Mouse (Mus musculus) liver, adult (tissue): ENCODE data around the gene Inpp5a.

Source experiments
- GATA4 ChIP-seq: IDR thresholded peaks from 2 replicates; pipeline ENCODE4 v1.6.1; 2014; ENCODE audit warnings: mild to moderate bottlenecking, low read length; ENCODE audit not compliant: insufficient replicate concordance

Inpp5a gene

GRCm38 (mm10) chr7:139386933-139387690 lies 1.8 kb upstream of the Inpp5a start:
- no peak for TF ChIP-seq GATA4

GRCm38 (mm10) chr7:139387921-139388669 lies 814 bp upstream of the Inpp5a start:
- TF ChIP-seq GATA4, result no peak

- TF ChIP-seq GATA4, result no peak
Observed at GRCm38 (mm10) chr7:139389213-139389761, 378 bp downstream of the Inpp5a start.

GRCm38 (mm10) chr7:139390380-139390779 lies 1.5 kb downstream of the Inpp5a start:
- TF ChIP-seq GATA4, result no peak

- TF ChIP-seq GATA4, result no peak
Observed at GRCm38 (mm10) chr7:139390926-139391325, 2.0 kb downstream of the Inpp5a start.

- no peak for TF ChIP-seq GATA4
Observed at GRCm38 (mm10) chr7:139391691-139392090, 2.8 kb downstream of the Inpp5a start.

GRCm38 (mm10) chr7:139392106-139392505 lies 3.2 kb downstream of the Inpp5a start:
- no peak for TF ChIP-seq GATA4

GRCm38 (mm10) chr7:139392691-139393235 lies 3.9 kb downstream of the Inpp5a start:
- no peak for TF ChIP-seq GATA4

GRCm38 (mm10) chr7:139397521-139397920 lies 8.6 kb downstream of the Inpp5a start:
- no peak for TF ChIP-seq GATA4

- no peak for TF ChIP-seq GATA4
Observed at GRCm38 (mm10) chr7:139398111-139398510, 9.2 kb downstream of the Inpp5a start.

GRCm38 (mm10) chr7:139398530-139399021 lies 9.7 kb downstream of the Inpp5a start:
- no peak for TF ChIP-seq GATA4

- TF ChIP-seq GATA4, result no peak
Observed at GRCm38 (mm10) chr7:139399572-139399971, 10.7 kb downstream of the Inpp5a start.

GRCm38 (mm10) chr7:139399977-139400685 lies 11.2 kb downstream of the Inpp5a start:
- TF ChIP-seq GATA4, result no peak

- no peak for TF ChIP-seq GATA4
Observed at GRCm38 (mm10) chr7:139400926-139401325, 12.0 kb downstream of the Inpp5a start.

GRCm38 (mm10) chr7:139401791-139402190 lies 12.9 kb downstream of the Inpp5a start:
- no peak for TF ChIP-seq GATA4

GRCm38 (mm10) chr7:139402721-139403120 lies 13.8 kb downstream of the Inpp5a start:
- TF ChIP-seq GATA4, result no peak

- no peak for TF ChIP-seq GATA4
Observed at GRCm38 (mm10) chr7:139406581-139406980, 17.7 kb downstream of the Inpp5a start.
